Mouse (Mus musculus) thymus, adult 2 months (tissue): ENCODE measurements around the gene Uxs1.

Experiments used
- CTCF ChIP-seq: fragments of 200-500 bp; IDR thresholded peaks from 2 replicates; pipeline ENCODE4 v1.5.1; 2012; ENCODE audit warnings: mild to moderate bottlenecking, control low read depth, low read length, moderate library complexity, borderline replicate concordance; ENCODE audit not compliant: control insufficient read depth, poor library complexity, insufficient read depth; ENCODE audit errors: extremely low read depth
- POLR2A ChIP-seq: fragments of 200-500 bp; IDR thresholded peaks from 2 replicates; pipeline ENCODE4 v1.6.1; 2012; ENCODE audit warnings: mild to moderate bottlenecking, low read length, control low read depth, moderate library complexity; ENCODE audit not compliant: control insufficient read depth, poor library complexity, insufficient read depth; ENCODE audit errors: extremely low read depth

DNA sequence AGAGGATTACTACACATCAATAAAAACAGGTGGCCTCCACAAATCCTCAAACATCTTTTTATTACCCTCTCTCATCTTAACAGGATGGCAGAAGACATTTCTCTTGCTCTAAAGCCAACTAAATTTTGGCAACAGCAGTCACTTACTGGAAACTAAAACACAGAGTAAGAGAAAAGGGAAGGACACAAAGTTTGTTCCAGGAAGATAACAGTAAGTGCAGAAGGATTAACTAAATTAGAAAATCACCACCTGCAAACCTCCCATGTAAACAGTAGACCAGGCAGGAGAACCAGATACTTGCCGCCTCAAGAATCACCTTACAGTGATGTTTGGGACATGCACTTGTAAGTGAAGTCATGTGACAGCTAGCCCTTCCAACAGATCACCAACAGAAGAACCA, 5.8 kb downstream of the Uxs1 start:
- TF ChIP-seq POLR2A (no peak), CTCF (no peak)
